Mouse (Mus musculus) ES-E14 (cell line): Measurements from ENCODE around the gene Mical2. TPM values are rescaled to one million over a fixed set of nuclear protein-coding genes. Genes with fewer than 3 reads are reported as not detected.

Experiments
- DNase-seq: peaks from one replicate; pipeline ENCODE4 v3.0.0-alpha.2; 2013; ENCODE audit warnings: low read depth, low spot score
- H3K27ac ChIP-seq: 2 replicates; pipeline ENCODE4 v1.5.1; 2012; ENCODE audit warnings: low read depth, mild to moderate bottlenecking, low read length, moderate library complexity, mixed read lengths; ENCODE audit not compliant: poor library complexity, insufficient read depth, severe bottlenecking
- H3K36me3 ChIP-seq: 2 replicates; pipeline ENCODE4 v1.6.1; 2012; ENCODE audit warnings: mild to moderate bottlenecking, low read length, moderate library complexity, mixed read lengths; ENCODE audit not compliant: control insufficient read depth, poor library complexity, insufficient read depth, severe bottlenecking
- H3K4me1 ChIP-seq, 2 experiments: fragments of 150-350 bp in 1 of 2; sonication (generic) in 1 of 2; 2 replicates each; pipeline ENCODE4 v1.6.1; 2012; ENCODE audit warnings: low read length in 2 of 2, mild to moderate bottlenecking in 1 of 2, mixed read lengths in 1 of 2; ENCODE audit not compliant: control insufficient read depth in 2 of 2, insufficient read depth in 2 of 2, poor library complexity in 1 of 2
- H3K4me3 ChIP-seq, 2 experiments: fragments of 150-350 bp in 1 of 2; sonication (generic) in 1 of 2; 2 replicates each; pipeline ENCODE4 v1.5.1; 2012; ENCODE audit warnings: low read length in 2 of 2, low read depth in 1 of 2, mild to moderate bottlenecking in 1 of 2, mixed read lengths in 1 of 2; ENCODE audit not compliant: insufficient read depth in 1 of 2, poor library complexity in 1 of 2, severe bottlenecking in 1 of 2
- H3K9ac ChIP-seq: 2 replicates; pipeline ENCODE4 v1.6.1; 2012; ENCODE audit warnings: low read depth, mild to moderate bottlenecking, low read length, mixed read lengths; ENCODE audit not compliant: poor library complexity, insufficient read depth, severe bottlenecking
- H3K9me3 ChIP-seq: fragments of 150-350 bp; sonication (generic); 2 replicates; pipeline ENCODE4 v1.6.1; 2012; ENCODE audit warnings: low read depth, mild to moderate bottlenecking, low read length; ENCODE audit not compliant: control insufficient read depth, insufficient read depth
- CHD2 ChIP-seq: IDR thresholded peaks from 2 replicates; pipeline ENCODE4 v1.6.1; 2014; ENCODE audit warnings: mild to moderate bottlenecking, low read depth, low read length, inconsistent platforms
- HCFC1 ChIP-seq: IDR thresholded peaks from 2 replicates; pipeline ENCODE4 v1.6.1; 2012; ENCODE audit warnings: low read length, inconsistent platforms, borderline replicate concordance; ENCODE audit not compliant: insufficient read depth
- MAFK ChIP-seq: IDR thresholded peaks from 2 replicates; pipeline ENCODE4 v1.6.1; 2014; ENCODE audit warnings: mild to moderate bottlenecking, low read depth, low read length, inconsistent platforms; ENCODE audit not compliant: insufficient read depth
- ZC3H11A ChIP-seq: IDR thresholded peaks from 2 replicates; pipeline ENCODE4 v1.6.1; 2012; ENCODE audit warnings: low read depth, mild to moderate bottlenecking, inconsistent platforms, low read length, borderline replicate concordance
- ZNF384 ChIP-seq: IDR thresholded peaks from 2 replicates; pipeline ENCODE4 v1.6.1; 2012; ENCODE audit warnings: low read depth, low read length, inconsistent platforms
- in situ Hi-C, 2 experiments: fragments of 600-800 bp; cut with MboI; formaldehyde crosslinking; loops; one replicate each; pipeline ENCODE4 v1.15.1; 2025; ENCODE audit warnings: low sequenced_read_pairs in 2 of 2, inconsistent platforms in 1 of 2; ENCODE audit not compliant: unreplicated experiment in 2 of 2
- total RNA-seq: library from RNA; depleted of rRNA; stranded (reverse); fragments of 300-350 nt; gene quantifications from 2 replicates; pipeline ENCODE4 v1.2.3, GENCODE M21; 2012

Mical2 gene
- total RNA-seq, 1 experiment, result 9.9 TPM

GRCm38 (mm10) chr7:112389611-112390251 lies 164.1 kb downstream of the Mical2 start:
- H3K36me3 ChIP-seq, result no peaks in the 10 kb centered on the region
- TF ChIP-seq HCFC1 (no peak), MAFK (no peak), ZNF384 (no peak), CHD2 (no peak), ZC3H11A (no peak)
- no peaks in the 10 kb centered on the region for H3K4me1 ChIP-seq
- no peak for DNase-seq
- in situ Hi-C loops, result no loop called here
- no peak overlapping the region for H3K4me3 ChIP-seq
- no peak overlapping the region for H3K9ac ChIP-seq
- no peak overlapping the region for H3K27ac ChIP-seq
- no peaks in the 10 kb centered on the region for H3K9me3 ChIP-seq

GRCm38 (mm10) chr7:112390252-112390936 lies 164.7 kb downstream of the Mical2 start:
- H3K4me3 ChIP-seq, result no peak overlapping the region
- in situ Hi-C loops, result no loop called here
- no peaks in the 10 kb centered on the region for H3K9me3 ChIP-seq
- no peak overlapping the region for H3K9ac ChIP-seq
- H3K36me3 ChIP-seq, result no peaks in the 10 kb centered on the region
- no peak overlapping the region for H3K27ac ChIP-seq
- H3K4me1 ChIP-seq, result no peaks in the 10 kb centered on the region
- DNase-seq, result no peak
- TF ChIP-seq ZC3H11A (no peak), HCFC1 (no peak), ZNF384 (no peak), MAFK (no peak)

DNA sequence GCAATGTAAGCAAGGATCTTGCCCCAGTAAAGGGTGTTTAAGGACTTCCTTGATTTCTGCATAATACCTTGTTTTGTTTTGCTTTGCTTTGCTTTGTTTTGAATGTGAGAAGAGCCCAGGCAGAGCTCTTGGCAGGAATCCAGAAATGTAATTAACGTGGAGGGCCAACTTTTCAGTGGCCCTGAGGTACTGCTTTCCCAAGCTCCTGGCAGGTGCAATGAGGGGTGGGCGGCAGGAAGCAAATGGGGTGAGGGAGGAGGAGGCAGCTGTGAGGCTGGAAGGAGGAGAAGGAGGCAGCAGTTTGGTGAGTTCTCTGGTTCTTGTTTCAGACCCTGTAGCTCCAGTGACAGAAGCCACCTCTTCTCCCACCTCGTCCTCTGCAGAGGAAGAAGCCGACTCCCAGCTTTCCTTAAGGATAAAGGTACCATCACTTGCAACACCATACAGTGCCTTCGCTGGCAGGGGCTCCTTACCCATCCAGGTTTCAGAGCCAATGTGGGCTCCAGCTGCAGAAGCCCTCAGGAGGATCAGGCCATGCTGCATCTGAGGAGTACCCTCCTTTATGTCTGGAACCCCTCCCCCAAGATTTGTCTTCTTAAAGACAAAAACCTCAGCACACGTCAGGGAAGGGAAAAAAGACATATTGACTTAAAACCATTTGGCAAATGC lies 165.4 kb downstream of the Mical2 start:
- in situ Hi-C loops, result no loop called here
- no peak overlapping the region for H3K4me3 ChIP-seq
- H3K36me3 ChIP-seq, result no peaks in the 10 kb centered on the region
- H3K9me3 ChIP-seq, result no peaks in the 10 kb centered on the region
- no peak overlapping the region for H3K9ac ChIP-seq
- no peak for DNase-seq
- H3K4me1 ChIP-seq, result no peaks in the 10 kb centered on the region
- TF ChIP-seq CHD2 (no peak), ZC3H11A (no peak), ZNF384 (no peak), MAFK (no peak), HCFC1 (no peak)
- no peak overlapping the region for H3K27ac ChIP-seq

DNA sequence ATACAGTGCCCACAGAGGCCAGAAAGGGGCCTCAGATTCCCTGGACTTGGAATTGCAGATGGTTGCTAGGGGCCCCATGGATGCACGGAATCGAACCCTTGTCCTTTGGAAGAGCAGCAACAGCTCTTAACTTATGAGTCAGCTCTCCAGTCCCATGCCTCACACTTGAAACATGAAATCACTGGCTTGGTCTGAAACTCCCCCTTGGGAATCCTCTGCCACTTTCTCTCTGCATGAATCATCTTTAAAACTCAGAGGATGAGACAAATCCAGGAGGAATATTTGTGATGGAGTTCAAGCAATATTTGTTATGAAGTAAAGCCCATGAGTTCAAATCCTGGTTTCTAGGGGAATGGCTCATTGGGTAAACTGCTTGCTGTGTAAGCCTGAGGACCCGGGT lies 172.1 kb downstream of the Mical2 start:
- Histone ChIP-seq H3K4me3 (no peak overlapping the region), H3K36me3 (no peaks in the 10 kb centered on the region), H3K4me1 (no peaks in the 10 kb centered on the region), H3K27ac (no peak overlapping the region), H3K9me3 (no peaks in the 10 kb centered on the region), H3K9ac (no peak overlapping the region)
- DNase-seq, result no peak
- in situ Hi-C loops, result no loop called here
- no peak for TF ChIP-seq ZC3H11A
- no peak for TF ChIP-seq HCFC1
- no peak for TF ChIP-seq MAFK
- no peak for TF ChIP-seq CHD2
- TF ChIP-seq ZNF384, result no peak
